ENCODE assay signal across 8 mouse cellular contexts in the genomic region with DNA sequence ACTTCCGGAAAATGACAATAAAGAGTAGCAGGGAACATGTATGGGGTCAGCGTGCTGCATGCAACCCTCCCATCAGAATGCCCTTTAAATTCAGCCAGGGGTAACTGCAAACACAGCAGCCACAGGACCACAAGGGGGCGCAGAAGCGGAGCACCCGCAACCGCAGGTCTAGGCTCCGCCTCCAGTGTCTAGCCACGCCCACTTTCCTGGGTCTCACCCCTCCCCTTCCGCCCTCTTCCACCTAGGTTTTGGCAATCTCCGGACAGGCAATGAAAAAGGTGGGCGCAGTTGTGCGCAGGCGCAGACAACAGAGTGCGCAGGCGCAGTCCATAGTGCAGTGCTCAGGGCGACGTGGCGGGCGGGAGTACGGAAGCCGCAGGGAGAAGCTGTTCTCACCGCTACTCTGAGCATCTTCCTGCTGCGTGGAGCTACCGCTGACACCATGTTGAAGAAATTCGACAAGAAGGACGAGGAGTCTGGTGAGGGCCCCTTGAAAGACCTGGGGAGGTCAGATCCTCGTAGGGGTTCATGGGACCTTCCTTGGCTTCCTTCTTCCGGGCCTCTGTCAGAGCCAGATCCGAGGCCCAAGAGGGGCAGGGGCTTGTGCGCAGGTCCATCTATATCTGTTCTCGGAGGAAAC. TPM values are rescaled to one million over a fixed set of nuclear protein-coding genes. Genes with fewer than 3 reads are reported as not detected.
DNase-seq lines count a peak whose midpoint lies in the region; ATAC-seq and TF ChIP-seq lines count a peak whose summit lies in the region.

A gene (plus strand): TSS at position 221 of the 640 bp plus-strand sequence.

- peak within 1 kb of the TSS; percentile 95 for H3K9ac ChIP-seq in heart, embryonic 12.5 days
- peak within 1 kb of the TSS; percentile 61 for H3K9ac ChIP-seq in kidney, postnatal 0 days (ENCODE audit: low read depth, low read length)
- peak within 1 kb of the TSS; percentile 78 for H3K9ac ChIP-seq in liver, embryonic 11.5 days (ENCODE audit: low read depth, low read length)
- peak within 1 kb of the TSS; percentile 81 for H3K9ac ChIP-seq in stomach, embryonic 14.5 days (replicated peaks; ENCODE audit: low read depth, low read length)

- peak within 1 kb of the TSS; percentile 75 for H3K27ac ChIP-seq in heart, embryonic 12.5 days (ENCODE audit: poor library complexity, severe bottlenecking)
- H3K27ac ChIP-seq in kidney, postnatal 0 days = peak within 1 kb of the TSS; percentile 20
- H3K27ac ChIP-seq in liver, embryonic 11.5 days (ENCODE audit: low read depth, low read length) = peak within 1 kb of the TSS; percentile 52
- peak within 1 kb of the TSS; percentile 77 for H3K27ac ChIP-seq in stomach, embryonic 14.5 days (ENCODE audit: low read length)

- under 1% methylated on average over 31 of the region's 31 CpGs for WGBS in heart, embryonic 12.5 days
- WGBS in kidney, postnatal 0 days = under 1% methylated on average over 31 of the region's 31 CpGs
- WGBS in liver, embryonic 11.5 days = under 1% methylated on average over 31 of the region's 31 CpGs
- WGBS in stomach, embryonic 14.5 days = under 1% methylated on average over 31 of the region's 31 CpGs

- no peaks in the 10 kb centered on the region for H3K27me3 ChIP-seq in heart, embryonic 12.5 days (replicated peaks)
- no peaks in the 10 kb centered on the region for H3K27me3 ChIP-seq in kidney, postnatal 0 days (ENCODE audit: insufficient read depth, low read length)
- no peaks in the 10 kb centered on the region for H3K27me3 ChIP-seq in liver, embryonic 11.5 days (replicated peaks; ENCODE audit: control insufficient read depth, insufficient read depth, low read length)
- no peaks in the 10 kb centered on the region for H3K27me3 ChIP-seq in stomach, embryonic 14.5 days (ENCODE audit: control insufficient read depth, insufficient read depth, low read length)

- peak; percentile 97 for ATAC-seq in erythroid progenitor cell, adult 5-6 weeks (replicated peaks; ENCODE audit: low FRiP score, poor library complexity, severe bottlenecking)
- peak; percentile 98 for ATAC-seq in heart, embryonic 12.5 days (ENCODE audit: insufficient number of reproducible peaks, low FRiP score)
- peak; percentile 95 for ATAC-seq in kidney, postnatal 0 days (replicated peaks; ENCODE audit: low FRiP score, low read depth)
- ATAC-seq in liver, embryonic 11.5 days (replicated peaks; ENCODE audit: low FRiP score) = peak; percentile 95
- ATAC-seq in stomach, embryonic 14.5 days (ENCODE audit: insufficient number of reproducible peaks, insufficient read depth, low FRiP score, low read depth) = peak; percentile 97

- no peaks in the 10 kb centered on the region for H3K9me3 ChIP-seq in heart, embryonic 12.5 days (replicated peaks)
- no peaks in the 10 kb centered on the region for H3K9me3 ChIP-seq in kidney, postnatal 0 days (replicated peaks; ENCODE audit: low read length)
- H3K9me3 ChIP-seq in liver, embryonic 11.5 days (ENCODE audit: control insufficient read depth, low read length) = no peaks in the 10 kb centered on the region
- no peaks in the 10 kb centered on the region for H3K9me3 ChIP-seq in stomach, embryonic 14.5 days (ENCODE audit: control insufficient read depth, low read depth, low read length)

- peaks cover 9% of the 10 kb centered on the region for H3K4me1 ChIP-seq in heart, embryonic 12.5 days (replicated peaks)
- peaks cover 7% of the 10 kb centered on the region for H3K4me1 ChIP-seq in kidney, postnatal 0 days (replicated peaks; ENCODE audit: insufficient read depth, low read length)
- peaks cover 7% of the 10 kb centered on the region for H3K4me1 ChIP-seq in liver, embryonic 11.5 days (replicated peaks; ENCODE audit: control insufficient read depth, insufficient read depth, low read length)
- 0 out of 2 replicates have a peak, but pooled peaks cover 6% of the 10 kb centered on the region for H3K4me1 ChIP-seq in stomach, embryonic 14.5 days (ENCODE audit: control insufficient read depth, insufficient read depth, low read length)

- DNase-seq in CD4-positive helper T cell, adult 2 months (ENCODE audit: low read depth, low spot score) = peak; percentile 99
- DNase-seq in brain, embryonic 18.5 days (ENCODE audit: low read depth, low spot score) = peak; percentile 94
- DNase-seq in kidney, postnatal 0 days (ENCODE audit: low spot score) = peak; percentile 99
- DNase-seq in liver, embryonic 11.5 days (ENCODE audit: low spot score) = peak; percentile 100
- peak; percentile 100 for DNase-seq in naive thymus-derived CD4-positive, alpha-beta T cell, adult 2 months (ENCODE audit: low read depth)

- peak within 1 kb of the TSS; percentile 89 for H3K4me3 ChIP-seq in heart, embryonic 12.5 days
- H3K4me3 ChIP-seq in kidney, postnatal 0 days (replicated peaks; ENCODE audit: low read depth, low read length) = peak within 1 kb of the TSS; percentile 53
- H3K4me3 ChIP-seq in liver, embryonic 11.5 days (ENCODE audit: low read depth, low read length) = peak within 1 kb of the TSS; percentile 69
- peak within 1 kb of the TSS; percentile 88 for H3K4me3 ChIP-seq in stomach, embryonic 14.5 days (ENCODE audit: low read depth, low read length)

- H3K4me2 ChIP-seq in heart, embryonic 12.5 days = peak within 1 kb of the TSS; percentile 81
- H3K4me2 ChIP-seq in kidney, postnatal 0 days (ENCODE audit: low read length) = peak within 1 kb of the TSS; percentile 67
- H3K4me2 ChIP-seq in liver, embryonic 11.5 days = peak within 1 kb of the TSS; percentile 89
- H3K4me2 ChIP-seq in stomach, embryonic 14.5 days (replicated peaks; ENCODE audit: low read depth, low read length) = peak within 1 kb of the TSS; percentile 85

- H3K36me3 ChIP-seq in heart, embryonic 12.5 days = peaks cover 39% of the 10 kb centered on the region
- H3K36me3 ChIP-seq in kidney, postnatal 0 days (ENCODE audit: insufficient read depth, low read length) = peaks cover 30% of the 10 kb centered on the region
- H3K36me3 ChIP-seq in liver, embryonic 11.5 days (ENCODE audit: control insufficient read depth, insufficient read depth, low read length) = peaks cover 25% of the 10 kb centered on the region
- peaks cover 33% of the 10 kb centered on the region for H3K36me3 ChIP-seq in stomach, embryonic 14.5 days (ENCODE audit: control insufficient read depth, insufficient read depth, low read length)

- TF ChIP-seq CTCF in kidney, postnatal 0 days (IDR thresholded peaks at IDR 0.05; ENCODE audit: low read depth) = peak; percentile 99

RNA-seq across cellular contexts. Expression of the gene that starts here (rescaled TPM):
- 32.8 and 34.4 TPM in 2 replicates for total RNA-seq in erythroid progenitor cell, adult 5-6 weeks (2015; ENCODE audit: low replicate concordance)
- total RNA-seq in erythroid progenitor cell, adult 5-6 weeks (2017; ENCODE audit: low replicate concordance) = 35.5 and 44.9 TPM in 2 replicates
- 144 and 145 TPM in 2 replicates for polyA plus RNA-seq in heart, embryonic 12.5 days (2016; fragmentation: Nextera tagmentation; extraction: Ambion mirVana)
- polyA plus RNA-seq in kidney, postnatal 0 days (2015; fragmentation: Nextera tagmentation; extraction: Ambion mirVana) = 101 and 114 TPM in 2 replicates
- polyA plus RNA-seq in liver, embryonic 11.5 days (2014; fragmentation: Nextera tagmentation; extraction: Ambion mirVana) = 116 and 130 TPM in 2 replicates
- 164 and 169 TPM in 2 replicates for polyA plus RNA-seq in stomach, embryonic 14.5 days (2014; fragmentation: Nextera tagmentation; extraction: Ambion mirVana)

Comparison
In these comparisons a context has a peak if more than half of its experiments do, and no peak if none do; other contexts are left out.
1. Peak in every context shown above with its lines: DNase-seq, ATAC-seq, H3K4me3 ChIP-seq and H3K27ac ChIP-seq.
2. H3K27ac ChIP-seq: peak in every context shown above with its lines; median percentile 77 in stomach, embryonic 14.5 days; 75 in heart, embryonic 12.5 days; 52 in liver, embryonic 11.5 days; 20 in kidney, postnatal 0 days.